Mouse (Mus musculus) heart, embryonic 14.5 days (tissue): ENCODE measurements around the gene Rtel1. TPM values are rescaled to one million over a fixed set of nuclear protein-coding genes. Genes with fewer than 3 reads are reported as not detected.

ENCODE experiments used
- ATAC-seq: fragments of 200-750 bp; cut with Nextera tagmentation; 2 replicates; pipeline ENCODE4 v1.8.0; 2017; ENCODE audit warnings: low read depth, moderate TSS enrichment; ENCODE audit not compliant: insufficient number of reproducible peaks, insufficient read depth, low FRiP score
- H3K27ac ChIP-seq, 2 experiments: fragments of 200-500 bp in 1 of 2; fragments of 300-500 bp in 1 of 2; sonication (generic) in 1 of 2; replicated peaks in 1 of 2; 2 replicates each; pipeline ENCODE4 v1.5.1; 2012 to 2014; ENCODE audit warnings: low read depth in 2 of 2, low read length in 2 of 2, control low read depth in 1 of 2, mild to moderate bottlenecking in 1 of 2, mixed read lengths in 1 of 2; ENCODE audit not compliant: control insufficient read depth in 1 of 2, insufficient read depth in 1 of 2
- H3K27me3 ChIP-seq: fragments of 300-500 bp; sonication (generic); 2 replicates; pipeline ENCODE4 v1.6.1; 2014; ENCODE audit warnings: mild to moderate bottlenecking, low read length, control low read depth; ENCODE audit not compliant: control insufficient read depth, insufficient read depth
- H3K36me3 ChIP-seq: fragments of 300-500 bp; sonication (generic); 2 replicates; pipeline ENCODE4 v1.6.1; 2014; ENCODE audit warnings: mild to moderate bottlenecking, control low read depth, low read length, mixed read lengths; ENCODE audit not compliant: control insufficient read depth, insufficient read depth
- H3K4me1 ChIP-seq, 2 experiments: fragments of 200-500 bp in 1 of 2; fragments of 300-500 bp in 1 of 2; sonication (generic) in 1 of 2; 2 replicates each; pipeline ENCODE4 v1.6.1; 2012 to 2014; ENCODE audit warnings: low read length in 2 of 2, control low read depth in 1 of 2, mixed read lengths in 1 of 2; ENCODE audit not compliant: control insufficient read depth in 2 of 2, insufficient read depth in 2 of 2
- H3K4me2 ChIP-seq: fragments of 300-500 bp; sonication (generic); 2 replicates; pipeline ENCODE4 v1.6.1; 2014; ENCODE audit warnings: mild to moderate bottlenecking, low read length
- H3K4me3 ChIP-seq, 2 experiments: fragments of 200-500 bp in 1 of 2; fragments of 300-500 bp in 1 of 2; sonication (generic) in 1 of 2; 2 replicates each; pipeline ENCODE4 v1.5.1; 2012 to 2014; ENCODE audit warnings: low read length in 2 of 2, mild to moderate bottlenecking in 2 of 2, control low read depth in 1 of 2, low read depth in 1 of 2, moderate library complexity in 1 of 2; ENCODE audit not compliant: control insufficient read depth in 1 of 2, insufficient read depth in 1 of 2
- H3K9ac ChIP-seq: fragments of 300-500 bp; sonication (generic); 2 replicates; pipeline ENCODE4 v1.6.1; 2014; ENCODE audit warnings: mild to moderate bottlenecking, low read length
- H3K9me3 ChIP-seq: fragments of 300-500 bp; sonication (generic); 2 replicates; pipeline ENCODE4 v1.6.1; 2016; ENCODE audit warnings: low read length, control low read depth; ENCODE audit not compliant: control insufficient read depth
- WGBS: fragments of 180-500 bp; shearing (Covaris S2); extraction: QIAGEN DNeasy Blood & Tissue Kit; methylation state at CpG from one replicate; pipeline ENCODE4 v1.1.7; 2014; 5-methylcytosine and 5-hydroxymethylcytosine counted together
- polyA plus RNA-seq: library from polyadenylated mRNA; unstranded; fragments of >200 nt; fragmentation: Nextera tagmentation; extraction: Ambion mirVana; gene quantifications from 2 replicates; pipeline ENCODE4 v1.2.1, GENCODE M21; 2014

Rtel1 gene
- polyA plus RNA-seq, 1 experiment from 2014 or later, result 21.1 TPM

DNA sequence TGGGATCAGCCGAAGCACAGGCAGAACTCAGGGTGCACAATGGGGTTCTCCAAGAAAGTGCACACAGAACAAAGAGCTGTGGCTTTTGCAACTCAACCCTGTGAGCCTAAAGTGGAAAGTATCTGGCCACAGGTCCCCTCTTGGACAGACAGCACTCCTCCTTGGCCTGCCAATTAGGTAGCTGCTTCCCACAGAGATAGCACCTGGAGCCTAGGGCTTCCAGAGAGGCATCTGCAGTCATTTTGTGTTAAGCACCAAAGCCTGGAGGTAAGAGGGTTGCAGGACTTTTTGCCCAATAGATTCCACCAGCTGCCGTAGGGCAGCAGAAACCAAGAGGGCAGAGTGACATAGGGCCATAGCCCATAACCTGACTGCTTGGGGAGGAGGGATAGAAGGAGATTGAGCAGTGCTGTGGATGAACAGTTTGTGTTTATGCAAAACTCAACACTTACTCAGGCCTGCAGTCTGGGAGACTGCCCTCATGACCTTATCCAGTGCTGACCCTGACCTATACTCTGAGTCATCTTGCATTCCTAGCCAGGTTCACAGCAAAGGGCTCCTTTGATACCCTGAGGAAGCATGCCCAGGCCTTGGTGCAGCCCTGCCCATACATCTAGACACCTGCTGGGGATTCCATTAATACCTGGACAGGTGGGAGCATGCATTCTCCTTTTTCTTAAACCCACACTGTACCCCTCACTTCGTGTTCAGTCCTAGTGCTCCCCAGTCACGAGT lies 70.8 kb downstream of the Rtel1 start:
- Histone ChIP-seq H3K9ac (no peak overlapping the region), H3K4me3 (no peak overlapping the region), H3K9me3 (no peaks in the 10 kb centered on the region), H3K27me3 (no peaks in the 10 kb centered on the region), H3K4me1 (no peaks in the 10 kb centered on the region; a peak in 1 of 4 replicates), H3K27ac (no peak overlapping the region), H3K4me2 (no peak overlapping the region), H3K36me3 (peaks cover 67% of the 10 kb centered on the region)
- ATAC-seq, result no peak
- 81% methylated on average over 4 of the region's 4 CpGs for WGBS

- H3K27ac ChIP-seq, result no peak overlapping the region
- no peaks in the 10 kb centered on the region for H3K27me3 ChIP-seq
- H3K9me3 ChIP-seq, result no peaks in the 10 kb centered on the region
- H3K36me3 ChIP-seq, result peaks cover 65% of the 10 kb centered on the region
- no peak overlapping the region for H3K4me3 ChIP-seq
- H3K9ac ChIP-seq, result no peak overlapping the region
- no peaks in the 10 kb centered on the region for H3K4me1 ChIP-seq
- 88% methylated on average over 15 of the region's 15 CpGs for WGBS
- no peak overlapping the region for H3K4me2 ChIP-seq
- no peak for ATAC-seq
Observed at GRCm38 (mm10) chr2:181391022-181391421, 71.5 kb downstream of the Rtel1 start.

DNA sequence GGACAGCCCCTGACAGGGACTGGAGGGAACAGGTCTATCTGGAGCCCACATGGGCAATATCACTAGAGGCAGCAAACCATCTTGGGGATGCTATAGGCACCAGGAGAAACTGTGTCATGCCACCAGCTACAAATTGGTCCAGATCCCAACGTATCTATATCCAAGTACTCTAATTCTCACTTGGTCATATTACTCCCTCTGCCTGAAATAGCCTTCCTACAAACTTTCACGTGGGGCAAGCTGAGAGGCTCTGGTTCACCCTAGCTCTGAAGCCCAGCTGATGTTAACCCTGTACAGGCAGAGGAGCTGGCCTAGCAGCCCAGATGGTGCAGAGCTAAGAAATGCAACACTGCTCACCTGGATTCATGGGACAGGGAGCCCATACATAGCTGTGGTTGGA lies 72.0 kb downstream of the Rtel1 start:
- H3K9me3 ChIP-seq, result no peaks in the 10 kb centered on the region
- H3K4me3 ChIP-seq, result no peak overlapping the region
- no peak overlapping the region for H3K27ac ChIP-seq
- H3K4me1 ChIP-seq, result no peaks in the 10 kb centered on the region
- peaks cover 59% of the 10 kb centered on the region for H3K36me3 ChIP-seq
- WGBS, result 58% methylated on average over 2 of the region's 2 CpGs
- H3K27me3 ChIP-seq, result no peaks in the 10 kb centered on the region
- H3K4me2 ChIP-seq, result no peak overlapping the region
- no peak overlapping the region for H3K9ac ChIP-seq
- no peak for ATAC-seq

- no peak overlapping the region for H3K27ac ChIP-seq
- H3K4me3 ChIP-seq, result no peak overlapping the region
- WGBS, result 35% methylated on average over 4 of the region's 4 CpGs
- H3K4me2 ChIP-seq, result no peak overlapping the region
- no peak overlapping the region for H3K9ac ChIP-seq
- no peaks in the 10 kb centered on the region for H3K27me3 ChIP-seq
- H3K4me1 ChIP-seq, result peaks cover 5 to 10% of the 10 kb centered on the region in 2 experiments
- H3K36me3 ChIP-seq, result peaks cover 49% of the 10 kb centered on the region
- ATAC-seq, result no peak
- H3K9me3 ChIP-seq, result no peaks in the 10 kb centered on the region
Observed at GRCm38 (mm10) chr2:181392600-181393213, 73.2 kb downstream of the Rtel1 start.

GRCm38 (mm10) chr2:181394086-181394485 lies 74.5 kb downstream of the Rtel1 start:
- no peaks in the 10 kb centered on the region for H3K9me3 ChIP-seq
- no peak overlapping the region for H3K4me3 ChIP-seq
- H3K27ac ChIP-seq, result no peak overlapping the region
- H3K4me1 ChIP-seq, result peaks cover 5 to 13% of the 10 kb centered on the region in 2 experiments
- no peaks in the 10 kb centered on the region for H3K27me3 ChIP-seq
- ATAC-seq, result no peak
- H3K36me3 ChIP-seq, result peaks cover 43% of the 10 kb centered on the region
- no peak overlapping the region for H3K9ac ChIP-seq
- WGBS, result 92% methylated on average over 3 of the region's 3 CpGs
- H3K4me2 ChIP-seq, result no peak overlapping the region

GRCm38 (mm10) chr2:181397207-181397761 lies 77.7 kb downstream of the Rtel1 start:
- Histone ChIP-seq H3K27me3 (no peaks in the 10 kb centered on the region), H3K4me2 (peak overlapping the region; percentile 36), H3K27ac (peak overlapping the region; percentile 88 to 91), H3K36me3 (peaks cover 20% of the 10 kb centered on the region), H3K9ac (no peak overlapping the region; the same call in 1 of the 2 replicates), H3K9me3 (no peaks in the 10 kb centered on the region), H3K4me1 (peaks cover 5 to 13% of the 10 kb centered on the region in 2 experiments), H3K4me3 (no peak overlapping the region)
- ATAC-seq, result peak; percentile 58
- whole genome bisulfite sequencing, result 23% methylated on average over 5 of the region's 5 CpGs

DNA sequence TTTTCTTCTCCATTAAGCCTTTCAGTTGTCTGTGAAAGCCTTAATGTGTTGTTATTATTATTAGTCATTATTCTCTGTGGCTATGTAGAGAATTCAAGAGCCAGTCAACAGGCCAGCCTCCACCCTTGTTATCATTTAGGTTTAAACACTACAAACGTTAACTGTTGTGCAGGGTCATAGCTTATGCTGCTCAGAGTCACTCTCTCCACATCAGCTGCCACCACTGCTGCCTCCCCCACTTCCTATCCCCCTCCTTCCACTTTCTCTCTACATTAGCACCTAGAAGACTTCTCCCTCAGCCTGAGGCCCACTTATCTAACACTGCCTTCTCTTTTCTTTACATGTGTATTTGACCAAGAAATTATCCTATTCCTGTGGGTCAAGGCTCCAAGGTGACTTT lies 82.0 kb downstream of the Rtel1 start:
- Histone ChIP-seq H3K9me3 (no peaks in the 10 kb centered on the region), H3K4me2 (no peak overlapping the region), H3K4me1 (peaks cover 5 to 13% of the 10 kb centered on the region in 2 experiments), H3K4me3 (no peak overlapping the region), H3K9ac (no peak overlapping the region), H3K27ac (no peak overlapping the region), H3K27me3 (no peaks in the 10 kb centered on the region), H3K36me3 (peaks cover 11% of the 10 kb centered on the region)
- ATAC-seq, result no peak
- 16% methylated on average over 1 of the region's 1 CpGs for WGBS
